Mouse (Mus musculus): Measurements from ENCODE around the gene S100pbp.

DNA sequence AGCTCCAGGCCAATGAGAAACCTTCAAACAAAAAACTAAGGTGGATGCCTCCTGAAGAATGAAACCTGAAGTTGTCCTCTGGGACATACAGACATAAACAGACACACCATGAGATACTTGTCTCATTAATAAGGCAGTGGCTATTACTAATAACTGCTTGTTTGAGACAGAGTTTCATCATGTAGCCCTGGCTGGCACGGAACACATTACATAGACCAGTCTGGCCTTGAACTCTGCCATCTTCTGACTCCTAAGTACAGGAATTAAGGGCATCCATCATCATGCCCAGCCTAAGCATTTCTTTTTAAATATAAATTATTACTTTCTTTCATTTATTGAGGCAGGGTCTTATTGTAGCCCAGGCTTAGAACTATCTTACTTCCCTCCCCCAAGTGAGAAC is 28.5 kb downstream of the S100pbp start:
- TF ChIP-seq POLR2A (IDR thresholded peaks at IDR 0.05; ENCODE audit: borderline replicate concordance, insufficient read depth, low read length), result no peak
- TF ChIP-seq CTCF (IDR thresholded peaks at IDR 0.05; ENCODE audit: borderline replicate concordance, insufficient read depth, low read depth, low read length), result no peak
